Mouse (Mus musculus) erythroblast, embryonic 14.5 days (primary cell): Measurements from ENCODE around the gene Sdk1.

ENCODE experiments used
- GATA1 ChIP-seq: IDR thresholded peaks from 2 replicates; pipeline ENCODE4 v1.6.1; 2012; ENCODE audit warnings: low read length, inconsistent platforms, mixed read lengths
- TAL1 ChIP-seq: IDR thresholded peaks from 3 replicates; pipeline ENCODE4 v1.6.1; 2012; ENCODE audit warnings: low read length, inconsistent platforms, mixed read lengths

GRCm38 (mm10) chr5:141886006-141886405 lies 644.7 kb downstream of the Sdk1 start:
- TF ChIP-seq TAL1 = no peak
- no peak for TF ChIP-seq GATA1
